In the genomic region with DNA sequence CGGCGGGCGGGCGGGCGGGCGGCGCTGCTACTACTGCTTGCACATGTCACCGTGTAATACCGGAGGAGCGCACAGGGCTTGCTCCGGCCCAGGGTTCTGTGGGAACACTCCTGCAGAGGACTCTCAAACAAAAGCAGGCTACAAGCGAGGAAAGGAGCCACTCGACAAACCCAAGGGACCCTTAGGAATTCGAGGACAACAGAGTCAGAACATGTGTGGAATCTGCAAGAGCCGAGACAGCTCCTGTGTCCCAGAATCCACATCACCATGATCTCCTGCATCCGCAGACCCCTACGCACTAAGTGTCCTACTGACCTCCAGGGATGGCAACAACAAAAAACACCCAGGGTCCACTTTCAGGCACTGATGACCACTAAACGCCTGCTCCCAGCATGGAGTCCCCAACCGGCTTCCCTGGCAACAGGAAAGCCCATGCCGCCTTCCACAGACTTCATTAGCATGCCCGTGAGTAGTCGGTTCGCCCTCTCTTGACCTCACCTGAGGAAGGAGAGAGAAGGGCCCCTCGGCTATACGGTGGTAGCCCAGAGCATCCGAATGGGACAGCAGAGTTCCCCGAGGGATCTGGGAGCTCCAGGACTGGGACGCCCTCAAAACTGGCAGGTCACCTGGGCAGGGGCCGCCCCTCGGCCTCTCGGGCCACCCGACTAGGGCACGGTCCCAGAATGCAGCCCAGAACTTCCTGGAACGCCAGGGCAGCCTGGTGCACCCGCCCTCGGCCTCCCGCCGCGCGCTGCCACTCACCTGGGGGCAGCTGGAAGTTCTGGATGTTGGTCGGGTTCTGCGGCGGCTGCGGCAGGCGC, we compare ENCODE assay signal across 8 mouse cellular contexts. TPM values are rescaled to one million over a fixed set of nuclear protein-coding genes. Genes with fewer than 3 reads are reported as not detected.
DNase-seq lines count a peak whose midpoint lies in the region; ATAC-seq and TF ChIP-seq lines count a peak whose summit lies in the region.

No protein-coding gene starts in this region.

- DNase-seq in CD4-positive helper T cell, adult 2 months (ENCODE audit: low read depth, low spot score), result peak; percentile 30
- DNase-seq in NIH3T3 (ENCODE audit: low read depth), result peak; percentile 21
- no peak for DNase-seq in embryonic facial prominence, embryonic 14.5 days (ENCODE audit: low spot score)
- no peak for DNase-seq in hindbrain, embryonic 14.5 days (ENCODE audit: low spot score)
- no peak for DNase-seq in liver, adult 2 months (ENCODE audit: extremely low read depth, low read depth, low spot score)
- peak; percentile 57 for DNase-seq in thymus, postnatal 14 days
- no peak for DNase-seq in yolk sac, embryonic 10.5 days (ENCODE audit: low spot score)

- WGBS in embryonic facial prominence, embryonic 14.5 days, result 3% methylated on average over 23 of the region's 45 CpGs
- 2% methylated on average over 44 of the region's 45 CpGs for WGBS in hindbrain, embryonic 14.5 days
- WGBS in liver, adult 2 months, result 23% methylated on average over 45 of the region's 45 CpGs
- WGBS in midbrain, embryonic 15.5 days, result under 1% methylated on average over 45 of the region's 45 CpGs

- no peaks in the 10 kb centered on the region for H3K27me3 ChIP-seq in embryonic facial prominence, embryonic 14.5 days (replicated peaks; ENCODE audit: control insufficient read depth, insufficient read depth, low read length)
- no peaks in the 10 kb centered on the region for H3K27me3 ChIP-seq in hindbrain, embryonic 14.5 days (ENCODE audit: control insufficient read depth, insufficient read depth, low read length)
- no peaks in the 10 kb centered on the region for H3K27me3 ChIP-seq in liver, adult 2 months (ENCODE audit: control insufficient read depth, insufficient read depth, low read length)
- H3K27me3 ChIP-seq in midbrain, embryonic 15.5 days (replicated peaks), result no peaks in the 10 kb centered on the region

- no peak for TF ChIP-seq CTCF in liver, adult 2 months (IDR thresholded peaks at IDR 0.05; ENCODE audit: low read depth, low read length)

- no peak for ATAC-seq in embryonic facial prominence, embryonic 14.5 days (ENCODE audit: low read depth)
- no peak for ATAC-seq in hindbrain, embryonic 14.5 days (ENCODE audit: low FRiP score)
- 0 out of 2 replicates have a peak, but pooled peaks have one; percentile 4 for ATAC-seq in midbrain, embryonic 15.5 days (replicated peaks)

- H3K27ac ChIP-seq in embryonic facial prominence, embryonic 14.5 days (replicated peaks; ENCODE audit: low read depth, low read length), result no peak overlapping the region
- H3K27ac ChIP-seq in hindbrain, embryonic 14.5 days, result no peak overlapping the region
- no peak overlapping the region for H3K27ac ChIP-seq in liver, adult 2 months (replicated peaks; ENCODE audit: insufficient read depth, low read depth, low read length)
- H3K27ac ChIP-seq in midbrain, embryonic 15.5 days, result no peak overlapping the region; the same call in 1 of the 2 replicates

- no peak for TF ChIP-seq POLR2A in liver, adult 2 months (IDR thresholded peaks at IDR 0.05; ENCODE audit: extremely low read depth, insufficient read depth, low read length)

- H3K9me3 ChIP-seq in embryonic facial prominence, embryonic 14.5 days (ENCODE audit: control insufficient read depth, low read length), result no peaks in the 10 kb centered on the region
- H3K9me3 ChIP-seq in hindbrain, embryonic 14.5 days (ENCODE audit: control insufficient read depth, low read length), result no peaks in the 10 kb centered on the region
- no peaks in the 10 kb centered on the region for H3K9me3 ChIP-seq in midbrain, embryonic 15.5 days

- H3K79me2 ChIP-seq in liver, adult 2 months (ENCODE audit: control insufficient read depth, insufficient read depth, low read length), result peaks cover 41% of the 10 kb centered on the region

- H3K4me3 ChIP-seq in embryonic facial prominence, embryonic 14.5 days (ENCODE audit: low read depth, low read length), result peak overlapping the region; percentile 64
- peak overlapping the region; percentile 65 for H3K4me3 ChIP-seq in hindbrain, embryonic 14.5 days (replicated peaks; ENCODE audit: low read length)
- H3K4me3 ChIP-seq in liver, adult 2 months (ENCODE audit: insufficient read depth, low read depth, low read length), result peak overlapping the region; percentile 56
- peak overlapping the region; percentile 79 for H3K4me3 ChIP-seq in midbrain, embryonic 15.5 days

- H3K4me1 ChIP-seq in embryonic facial prominence, embryonic 14.5 days (ENCODE audit: control insufficient read depth, insufficient read depth, low read length), result peaks cover 26% of the 10 kb centered on the region
- peaks cover 34% of the 10 kb centered on the region for H3K4me1 ChIP-seq in hindbrain, embryonic 14.5 days (replicated peaks; ENCODE audit: control insufficient read depth, insufficient read depth, low read length)
- peaks cover 31% of the 10 kb centered on the region for H3K4me1 ChIP-seq in liver, adult 2 months (ENCODE audit: control insufficient read depth, insufficient read depth, low read length)
- H3K4me1 ChIP-seq in midbrain, embryonic 15.5 days, result peaks cover 52% of the 10 kb centered on the region

- H3K36me3 ChIP-seq in embryonic facial prominence, embryonic 14.5 days (ENCODE audit: control insufficient read depth, insufficient read depth, low read length), result no peaks in the 10 kb centered on the region
- H3K36me3 ChIP-seq in hindbrain, embryonic 14.5 days (replicated peaks; ENCODE audit: control insufficient read depth, insufficient read depth), result no peaks in the 10 kb centered on the region
- H3K36me3 ChIP-seq in liver, adult 2 months (ENCODE audit: control insufficient read depth, insufficient read depth, low read length), result no peaks in the 10 kb centered on the region
- no peaks in the 10 kb centered on the region for H3K36me3 ChIP-seq in midbrain, embryonic 15.5 days (replicated peaks)

- H3K9ac ChIP-seq in embryonic facial prominence, embryonic 14.5 days (ENCODE audit: low read depth, low read length), result peak overlapping the region; percentile 69
- peak overlapping the region; percentile 85 for H3K9ac ChIP-seq in hindbrain, embryonic 14.5 days
- peak overlapping the region; percentile 73 for H3K9ac ChIP-seq in liver, adult 2 months (ENCODE audit: low read depth, low read length)
- H3K9ac ChIP-seq in midbrain, embryonic 15.5 days, result peak overlapping the region; percentile 46

- peak overlapping the region; percentile 98 for H3K4me2 ChIP-seq in embryonic facial prominence, embryonic 14.5 days (ENCODE audit: low read depth, low read length)
- peak overlapping the region; percentile 100 for H3K4me2 ChIP-seq in hindbrain, embryonic 14.5 days (replicated peaks)
- H3K4me2 ChIP-seq in midbrain, embryonic 15.5 days, result peak overlapping the region; percentile 100

RNA-seq across cellular contexts. Expression of a gene that starts 1.6 kb away (rescaled TPM):
- polyA plus RNA-seq in embryonic facial prominence, embryonic 14.5 days (2014; fragmentation: Nextera tagmentation; extraction: Ambion mirVana), result 3.0 and 4.2 TPM in 2 replicates
- polyA plus RNA-seq in hindbrain, embryonic 14.5 days (2014; fragmentation: Nextera tagmentation; extraction: Ambion mirVana), result 4.4 and 4.9 TPM in 2 replicates
- 4.0 and 4.2 TPM in 2 replicates for total RNA-seq in liver, adult 2 months (2014; rRNA removed)
- polyA plus RNA-seq in liver, adult 2 months (2012; rRNA removed), result 3.9 and 4.3 TPM in 2 replicates
- polyA plus RNA-seq in midbrain, embryonic 15.5 days (2015; fragmentation: Nextera tagmentation; extraction: Ambion mirVana), result 3.9 and 4.0 TPM in 2 replicates

RNA-seq across cellular contexts. Expression of a gene that starts 49.9 kb away (rescaled TPM):
- 6.1 and 6.3 TPM in 2 replicates for polyA plus RNA-seq in embryonic facial prominence, embryonic 14.5 days (2014; fragmentation: Nextera tagmentation; extraction: Ambion mirVana)
- polyA plus RNA-seq in hindbrain, embryonic 14.5 days (2014; fragmentation: Nextera tagmentation; extraction: Ambion mirVana), result 16.1 and 16.9 TPM in 2 replicates
- total RNA-seq in liver, adult 2 months (2014; rRNA removed), result 15.0 and 19.3 TPM in 2 replicates
- polyA plus RNA-seq in liver, adult 2 months (2012; rRNA removed), result 14.5 and 15.4 TPM in 2 replicates
- 21.0 and 21.1 TPM in 2 replicates for polyA plus RNA-seq in midbrain, embryonic 15.5 days (2015; fragmentation: Nextera tagmentation; extraction: Ambion mirVana)

Comparison
In these comparisons a context has a peak if more than half of its experiments do, and no peak if none do; other contexts are left out.
1. DNase-seq: peak in CD4-positive helper T cell, adult 2 months (single experiment), NIH3T3 (single experiment) and thymus, postnatal 14 days (single experiment); none in embryonic facial prominence, embryonic 14.5 days (single experiment), hindbrain, embryonic 14.5 days (single experiment), liver, adult 2 months (single experiment) and yolk sac, embryonic 10.5 days (single experiment).
2. Peak in every context shown above with its lines, with median percentiles within 50 percentile points of each other: H3K4me2 ChIP-seq, H3K4me3 ChIP-seq and H3K9ac ChIP-seq.